Mouse (Mus musculus): ENCODE data around the gene Rora. TPM values are rescaled to one million over a fixed set of nuclear protein-coding genes. Genes with fewer than 3 reads are reported as not detected.

The Rora gene
- polyA plus RNA-seq, 1 experiment, result 4.5 TPM

DNA sequence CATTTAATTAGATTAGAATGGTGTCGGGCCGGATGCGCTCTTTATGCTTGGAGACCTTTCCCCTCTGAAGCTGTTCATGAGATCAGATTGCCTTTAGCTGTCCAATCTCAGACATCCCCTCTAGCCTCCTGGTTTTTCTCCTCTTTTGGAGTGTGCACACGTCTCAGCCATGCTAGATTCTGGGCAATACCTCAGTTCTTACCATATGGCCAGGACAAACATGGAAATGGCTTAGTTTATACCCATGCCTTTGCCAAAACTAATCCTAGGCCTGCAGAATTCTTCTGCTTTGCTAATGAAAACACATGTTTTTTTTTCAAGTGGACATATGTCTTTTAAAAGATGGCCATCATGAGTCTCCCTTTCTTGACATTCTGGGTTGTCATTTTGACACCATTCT is 46.3 kb downstream of the Rora start:
- no peak for TF ChIP-seq POLR2A (IDR thresholded peaks at IDR 0.05; ENCODE audit: low read depth, low read length)
- TF ChIP-seq CTCF (IDR thresholded peaks at IDR 0.05; ENCODE audit: extremely low read depth, insufficient read length, insufficient replicate concordance, low read depth, low read length), result no peak

DNA sequence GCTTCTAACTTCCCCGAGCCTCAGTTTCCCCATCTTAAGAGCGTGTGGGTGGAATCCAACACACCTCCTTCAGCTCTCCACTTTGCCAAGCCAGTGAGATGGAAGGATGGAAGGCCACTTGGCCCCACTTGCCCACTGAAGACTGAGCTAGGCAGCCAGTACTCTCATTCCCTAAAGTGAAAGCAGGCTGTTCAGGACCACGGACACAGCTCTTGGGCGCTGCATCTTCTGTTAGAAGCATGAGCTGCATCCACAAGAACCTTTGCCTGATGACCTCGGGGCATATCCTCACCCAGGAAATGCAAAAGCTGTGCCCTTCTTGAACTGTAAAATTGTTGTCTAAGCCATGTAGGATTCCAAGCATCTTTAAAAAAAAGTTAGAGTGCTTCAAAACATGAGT is 54.0 kb downstream of the Rora start:
- Histone ChIP-seq H3K36me3 (ENCODE audit: control insufficient read depth, insufficient read depth, low read length) (no peaks in the 10 kb centered on the region), H3K4me3 (ENCODE audit: low read depth, low read length) (no peak overlapping the region), H3K4me1 (ENCODE audit: control insufficient read depth, insufficient read depth, insufficient read length, low read length) (no peaks in the 10 kb centered on the region), H3K27me3 (ENCODE audit: control insufficient read depth, insufficient read depth, low read length) (no peaks in the 10 kb centered on the region), H3K27ac (ENCODE audit: insufficient read depth, low read depth, low read length) (no peak overlapping the region)
- TF ChIP-seq POLR2A (IDR thresholded peaks at IDR 0.05; ENCODE audit: low read depth, low read length), result no peak
- no peak for TF ChIP-seq CTCF (IDR thresholded peaks at IDR 0.05; ENCODE audit: extremely low read depth, insufficient read length, insufficient replicate concordance, low read depth, low read length)
- WGBS, result 60% methylated on average over 5 of the region's 5 CpGs

More for the DNA sequence above, 46.3 kb downstream of the Rora start:
- no peak overlapping the region for H3K27ac ChIP-seq (ENCODE audit: insufficient read depth, low read depth, low read length)
- WGBS, result 79% methylated on average over 4 of the region's 4 CpGs
- H3K4me1 ChIP-seq (ENCODE audit: control insufficient read depth, insufficient read depth, insufficient read length, low read length), result no peaks in the 10 kb centered on the region
- no peaks in the 10 kb centered on the region for H3K27me3 ChIP-seq (ENCODE audit: control insufficient read depth, insufficient read depth, low read length)
- H3K36me3 ChIP-seq (ENCODE audit: control insufficient read depth, insufficient read depth, low read length), result no peaks in the 10 kb centered on the region
- no peak overlapping the region for H3K4me3 ChIP-seq (ENCODE audit: low read depth, low read length)

- TF ChIP-seq CTCF (IDR thresholded peaks at IDR 0.05; ENCODE audit: extremely low read depth, insufficient read length, insufficient replicate concordance, low read depth, low read length) (no peak), POLR2A (IDR thresholded peaks at IDR 0.05; ENCODE audit: low read depth, low read length) (no peak)
- Histone ChIP-seq H3K4me1 (ENCODE audit: control insufficient read depth, insufficient read depth, insufficient read length, low read length) (no peaks in the 10 kb centered on the region), H3K27me3 (ENCODE audit: control insufficient read depth, insufficient read depth, low read length) (no peaks in the 10 kb centered on the region), H3K36me3 (ENCODE audit: control insufficient read depth, insufficient read depth, low read length) (no peaks in the 10 kb centered on the region), H3K27ac (ENCODE audit: insufficient read depth, low read depth, low read length) (no peak overlapping the region), H3K4me3 (ENCODE audit: low read depth, low read length) (no peak overlapping the region)
- WGBS, result 84% methylated on average over 8 of the region's 8 CpGs
Measured at GRCm38 (mm10) chr9:68709232-68709631, 55.6 kb downstream of the Rora start.

GRCm38 (mm10) chr9:68710893-68711654 is 57.5 kb downstream of the Rora start:
- no peaks in the 10 kb centered on the region for H3K4me1 ChIP-seq (ENCODE audit: control insufficient read depth, insufficient read depth, insufficient read length, low read length)
- no peak overlapping the region for H3K27ac ChIP-seq (ENCODE audit: insufficient read depth, low read depth, low read length)
- no peaks in the 10 kb centered on the region for H3K36me3 ChIP-seq (ENCODE audit: control insufficient read depth, insufficient read depth, low read length)
- no peak for TF ChIP-seq CTCF (IDR thresholded peaks at IDR 0.05; ENCODE audit: extremely low read depth, insufficient read length, insufficient replicate concordance, low read depth, low read length)
- no peak for TF ChIP-seq POLR2A (IDR thresholded peaks at IDR 0.05; ENCODE audit: low read depth, low read length)
- no peaks in the 10 kb centered on the region for H3K27me3 ChIP-seq (ENCODE audit: control insufficient read depth, insufficient read depth, low read length)
- H3K4me3 ChIP-seq (ENCODE audit: low read depth, low read length), result no peak overlapping the region
- WGBS, result 57% methylated on average over 14 of the region's 14 CpGs

DNA sequence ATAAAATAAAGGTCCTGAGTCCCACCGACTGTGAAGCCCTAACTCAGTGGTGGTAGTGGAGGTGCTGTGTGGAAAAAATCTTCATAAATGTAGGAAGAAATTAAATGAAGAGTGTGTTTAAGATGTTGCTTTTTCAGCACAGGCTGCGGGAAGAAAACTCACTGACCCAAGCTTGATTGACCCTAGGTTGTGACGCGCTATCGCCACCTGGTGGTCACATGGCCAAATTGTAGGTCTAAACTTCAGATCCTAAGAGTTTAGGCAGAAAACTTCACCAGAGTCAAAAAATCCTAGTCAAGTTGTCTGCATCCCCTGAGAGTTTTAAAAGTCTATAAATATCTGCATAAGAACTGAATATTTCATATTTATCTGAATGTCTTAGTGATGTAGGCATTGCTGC is 63.4 kb downstream of the Rora start:
- no peak overlapping the region for H3K27ac ChIP-seq (ENCODE audit: insufficient read depth, low read depth, low read length)
- WGBS, result 22% methylated on average over 5 of the region's 5 CpGs
- no peaks in the 10 kb centered on the region for H3K4me1 ChIP-seq (ENCODE audit: control insufficient read depth, insufficient read depth, insufficient read length, low read length)
- H3K27me3 ChIP-seq (ENCODE audit: control insufficient read depth, insufficient read depth, low read length), result no peaks in the 10 kb centered on the region
- no peak overlapping the region for H3K4me3 ChIP-seq (ENCODE audit: low read depth, low read length)
- no peaks in the 10 kb centered on the region for H3K36me3 ChIP-seq (ENCODE audit: control insufficient read depth, insufficient read depth, low read length)
- TF ChIP-seq CTCF (IDR thresholded peaks at IDR 0.05; ENCODE audit: extremely low read depth, insufficient read length, insufficient replicate concordance, low read depth, low read length), result peak; percentile 59; the same call in 1 of the 2 replicates
- TF ChIP-seq POLR2A (IDR thresholded peaks at IDR 0.05; ENCODE audit: low read depth, low read length), result no peak

- H3K4me1 ChIP-seq (ENCODE audit: control insufficient read depth, insufficient read depth, insufficient read length, low read length), result no peaks in the 10 kb centered on the region
- 84% methylated on average over 6 of the region's 6 CpGs for WGBS
- H3K4me3 ChIP-seq (ENCODE audit: low read depth, low read length), result no peak overlapping the region
- H3K27me3 ChIP-seq (ENCODE audit: control insufficient read depth, insufficient read depth, low read length), result no peaks in the 10 kb centered on the region
- H3K36me3 ChIP-seq (ENCODE audit: control insufficient read depth, insufficient read depth, low read length), result no peaks in the 10 kb centered on the region
- no peak overlapping the region for H3K27ac ChIP-seq (ENCODE audit: insufficient read depth, low read depth, low read length)
- TF ChIP-seq CTCF (IDR thresholded peaks at IDR 0.05; ENCODE audit: extremely low read depth, insufficient read length, insufficient replicate concordance, low read depth, low read length) (no peak), POLR2A (IDR thresholded peaks at IDR 0.05; ENCODE audit: low read depth, low read length) (no peak)
Measured at GRCm38 (mm10) chr9:68718427-68718826, 64.8 kb downstream of the Rora start.

GRCm38 (mm10) chr9:68719286-68719685 is 65.7 kb downstream of the Rora start:
- Histone ChIP-seq H3K4me1 (ENCODE audit: control insufficient read depth, insufficient read depth, insufficient read length, low read length) (no peaks in the 10 kb centered on the region), H3K36me3 (ENCODE audit: control insufficient read depth, insufficient read depth, low read length) (no peaks in the 10 kb centered on the region), H3K27ac (ENCODE audit: insufficient read depth, low read depth, low read length) (no peak overlapping the region), H3K27me3 (ENCODE audit: control insufficient read depth, insufficient read depth, low read length) (no peaks in the 10 kb centered on the region), H3K4me3 (ENCODE audit: low read depth, low read length) (no peak overlapping the region)
- TF ChIP-seq CTCF (IDR thresholded peaks at IDR 0.05; ENCODE audit: extremely low read depth, insufficient read length, insufficient replicate concordance, low read depth, low read length) (no peak), POLR2A (IDR thresholded peaks at IDR 0.05; ENCODE audit: low read depth, low read length) (no peak)
- 87% methylated on average over 9 of the region's 9 CpGs for WGBS
